Mouse (Mus musculus) kidney, adult 18-20 months (tissue): Measurements from ENCODE around the gene Cfd.
A peak's percentile ranks its signal among the peaks of the same experiment; 100 is the strongest.

Experiments
- DNase-seq: peaks from one replicate; pipeline ENCODE4 v3.0.0; 2021

Gene Cfd

DNA sequence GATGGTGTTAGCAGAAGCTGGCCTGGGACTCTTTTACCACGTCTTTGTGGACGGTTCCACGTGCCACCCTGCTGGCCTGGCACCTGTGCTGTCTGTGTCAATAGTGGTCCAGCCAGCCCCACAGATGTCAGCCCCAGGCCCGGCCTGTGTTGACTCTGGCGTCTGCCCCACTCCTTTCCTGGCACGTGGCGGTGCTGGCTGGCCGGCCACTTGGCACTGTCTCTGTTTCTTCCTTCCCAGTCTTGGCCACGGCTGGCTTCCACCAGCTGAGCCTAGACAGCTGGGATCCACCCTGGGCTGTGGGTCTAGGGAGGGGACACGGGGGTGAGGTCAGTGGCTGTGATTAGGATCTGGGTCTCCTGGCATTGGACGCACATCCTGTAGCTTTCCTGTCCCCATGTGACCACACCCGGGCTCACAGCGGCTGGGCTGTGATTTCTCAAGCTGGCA, 43.6 kb downstream of the Cfd start:
- DNase-seq, result peak; percentile 87

DNA sequence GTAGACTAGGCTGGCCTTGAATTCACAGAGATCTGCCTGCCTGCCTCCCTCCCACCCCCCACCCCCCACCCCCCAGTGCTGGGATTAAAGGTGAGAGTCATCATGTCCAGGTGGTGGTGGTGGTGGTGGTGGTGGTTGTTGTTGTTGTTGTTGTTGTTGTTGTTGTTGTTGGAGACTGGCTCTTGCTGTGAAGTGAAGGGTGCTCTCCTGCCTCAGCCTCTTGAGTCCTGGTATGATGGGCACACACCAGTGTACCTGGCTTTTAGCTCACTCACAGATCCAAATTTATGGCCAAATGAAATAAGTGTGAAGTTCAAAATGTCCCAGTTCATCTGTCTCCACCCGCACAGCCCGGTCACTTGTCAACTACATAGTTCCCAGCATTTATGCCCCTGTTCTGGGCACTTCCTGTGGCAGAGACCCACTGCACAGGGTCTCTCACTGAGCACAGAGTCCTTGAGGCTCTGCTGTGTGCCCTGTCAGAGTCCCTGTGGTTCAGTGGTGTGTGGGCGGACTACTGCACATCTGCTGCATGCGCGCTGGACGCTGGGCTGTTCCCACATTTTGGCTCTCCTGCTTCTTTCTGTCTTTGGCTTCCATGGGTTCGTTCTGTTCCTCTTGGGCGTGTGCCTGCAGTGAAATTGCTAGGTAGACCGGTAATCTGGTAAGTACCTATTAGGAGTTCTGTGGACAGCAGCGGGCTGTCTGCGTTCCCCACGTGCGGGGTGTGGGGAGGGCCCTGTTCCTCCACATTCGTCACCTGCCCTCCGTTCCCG, 44.3 kb downstream of the Cfd start:
- DNase-seq, result no peak

GRCm38 (mm10) chr10:79936284-79936910, 45.7 kb downstream of the Cfd start:
- DNase-seq, result peak; percentile 77

GRCm38 (mm10) chr10:79936911-79937441, 46.3 kb downstream of the Cfd start:
- peak; percentile 84 for DNase-seq

- peak; percentile 60 for DNase-seq
Measured at GRCm38 (mm10) chr10:79937775-79938526, 47.3 kb downstream of the Cfd start.

DNA sequence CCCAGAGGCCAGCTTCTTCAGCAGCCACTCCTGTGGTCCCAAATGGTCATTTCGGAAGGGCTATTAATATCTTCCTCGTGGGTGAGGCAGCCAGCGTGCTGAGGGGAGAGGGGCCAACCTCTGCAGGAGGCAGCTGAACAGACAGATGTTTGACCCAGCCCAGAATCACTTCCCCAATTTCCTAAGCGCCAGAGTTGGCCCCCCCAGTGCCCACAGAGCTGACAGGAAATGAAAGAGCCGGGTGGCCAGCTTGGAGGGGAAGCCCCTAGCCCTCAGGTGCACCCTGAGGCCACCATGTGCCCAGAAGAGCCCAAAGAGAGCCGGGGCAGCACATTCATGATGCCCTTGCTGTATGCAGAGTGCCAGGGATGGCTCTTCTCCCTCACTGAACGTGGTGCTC, 50.1 kb downstream of the Cfd start:
- DNase-seq, result no peak
